Mouse (Mus musculus) Patski (cell line): Measurements from ENCODE around the gene Eif4b. TPM values are rescaled to one million over a fixed set of nuclear protein-coding genes. Genes with fewer than 3 reads are reported as not detected.

Experiments used
- ATAC-seq: fragments of 100-300 bp; one replicate; pipeline ENCODE4 v1.8.0; 2021
- CTCF ChIA-PET: fragments of 350-600 bp; sonication (Branson Sonifier 250); formaldehyde crosslinking; loops from one replicate; lab custom pipeline; 2022; ENCODE audit warnings: inconsistent platforms; lab: Charles Lee
- POLR2A ChIA-PET: fragments of 350-600 bp; sonication (Branson Sonifier 250); formaldehyde crosslinking; loops from one replicate; lab custom pipeline; 2022; ENCODE audit warnings: antibody characterized with exemption, inconsistent platforms; lab: Charles Lee
- DNase-seq: peaks from one replicate; pipeline ENCODE4 v3.0.0-alpha.2; 2011; ENCODE audit warnings: low read depth, low spot score
- H3K27me3 ChIP-seq: fragments of 371-371 bp; one replicate; pipeline ENCODE4 v1.5.1; 2021
- CTCF ChIP-seq: fragments of 100-300 bp; IDR thresholded peaks from one replicate; pipeline ENCODE4 v1.5.1; 2021
- in situ Hi-C: fragments of 300-500 bp; cut with MboI; formaldehyde crosslinking; loops from 3 replicates; pipeline ENCODE4 v1.11.1; 2018; ENCODE audit warnings: low pct_unique_long_range_greater_than_20kb, mixed read lengths
- polyA plus RNA-seq: library from polyadenylated mRNA; unstranded; gene quantifications from one replicate; pipeline ENCODE4 v1.2.3, GENCODE M21; 2021

Gene Eif4b
- polyA plus RNA-seq, 1 experiment from 2014 or later: 237 TPM

- ChIA-PET CTCF (interaction anchor here (1.2 to 3.5 kb wide), 5 partner anchors 9 to 132 kb away, joined by 3 to 19 read pairs (median 4); partner anchors contain the start of gene Tns2), POLR2A (no interaction called here)
- DNase-seq: no peak
- in situ Hi-C loops: no loop called here
- TF ChIP-seq CTCF: no peak
- no peak for ATAC-seq
- no peaks in the 10 kb centered on the region for H3K27me3 ChIP-seq
Observed at GRCm38 (mm10) chr15:102091688-102092087, 18.1 kb downstream of the Eif4b start.

- no peak for TF ChIP-seq CTCF
- H3K27me3 ChIP-seq: no peaks in the 10 kb centered on the region
- ChIA-PET POLR2A (no interaction called here), CTCF (interaction anchor here (1.6 to 3.5 kb wide), 5 partner anchors 8 to 27 kb away, joined by 4 to 19 read pairs (median 7); partner anchors contain the start of gene Tns2)
- in situ Hi-C loops: no loop called here
- ATAC-seq: no peak
- DNase-seq: no peak
Observed at GRCm38 (mm10) chr15:102092222-102092621, 18.6 kb downstream of the Eif4b start.

- no peaks in the 10 kb centered on the region for H3K27me3 ChIP-seq
- ChIA-PET CTCF (interaction anchor here (1.2 to 2.6 kb wide), 3 partner anchors 14 to 17 kb away, joined by 3 to 7 read pairs (median 6); no protein-coding TSS in a partner anchor), POLR2A (interaction anchor here (0.6 kb wide), 1 partner anchor 275 kb away, joined by 3 read pairs; no protein-coding TSS in a partner anchor)
- no peak for DNase-seq
- no peak for ATAC-seq
- no peak for TF ChIP-seq CTCF
- in situ Hi-C loops: no loop called here
Observed at GRCm38 (mm10) chr15:102094157-102094556, 20.6 kb downstream of the Eif4b start.

- no peak for DNase-seq
- ChIA-PET CTCF (interaction anchor here (1.5 to 2.6 kb wide), 2 partner anchors 13 to 14 kb away, joined by 6 to 7 read pairs; no protein-coding TSS in a partner anchor), POLR2A (interaction anchor here (0.6 to 1.1 kb wide), 2 partner anchors 12 to 205 kb away, joined by 3 read pairs; no protein-coding TSS in a partner anchor)
- ATAC-seq: no peak
- H3K27me3 ChIP-seq: no peaks in the 10 kb centered on the region
- no peak for TF ChIP-seq CTCF
- in situ Hi-C loops: no loop called here
Observed at GRCm38 (mm10) chr15:102094988-102095387, 21.4 kb downstream of the Eif4b start.

GRCm38 (mm10) chr15:102097147-102097915 is 23.8 kb downstream of the Eif4b start:
- ATAC-seq: no peak
- H3K27me3 ChIP-seq: no peaks in the 10 kb centered on the region
- ChIA-PET CTCF (interaction anchor here (1.1 to 2.6 kb wide), 4 partner anchors 10 to 49 kb away, joined by 3 to 12 read pairs (median 4); no protein-coding TSS in a partner anchor), POLR2A (no interaction called here)
- in situ Hi-C loops: no loop called here
- TF ChIP-seq CTCF: no peak
- DNase-seq: no peak

GRCm38 (mm10) chr15:102097991-102098555 is 24.5 kb downstream of the Eif4b start:
- in situ Hi-C loops: no loop called here
- no peak for TF ChIP-seq CTCF
- ATAC-seq: no peak
- CTCF ChIA-PET: interaction anchor here (1.1 to 2.6 kb wide), 5 partner anchors 10 to 48 kb away, joined by 3 to 12 read pairs (median 3); no protein-coding TSS in a partner anchor
- DNase-seq: no peak
- POLR2A ChIA-PET: no interaction called here
- no peaks in the 10 kb centered on the region for H3K27me3 ChIP-seq

- in situ Hi-C loops: no loop called here
- no peak for TF ChIP-seq CTCF
- H3K27me3 ChIP-seq: no peaks in the 10 kb centered on the region
- no peak for DNase-seq
- ChIA-PET POLR2A (interaction anchor here (1.1 kb wide), 1 partner anchor 58 kb away, joined by 4 read pairs; no protein-coding TSS in a partner anchor), CTCF (interaction anchor here (1.4 to 2.6 kb wide), 5 partner anchors 8 to 23 kb away, joined by 3 to 12 read pairs (median 6); no protein-coding TSS in a partner anchor)
- no peak for ATAC-seq
Observed at GRCm38 (mm10) chr15:102099260-102099659, 25.7 kb downstream of the Eif4b start.

- in situ Hi-C loops: no loop called here
- H3K27me3 ChIP-seq: no peaks in the 10 kb centered on the region
- CTCF ChIA-PET: interaction anchor here (1.0 to 2.6 kb wide), 12 partner anchors 8 to 55 kb away, joined by 3 to 12 read pairs (median 4); no protein-coding TSS in a partner anchor
- ATAC-seq: peak; percentile 0
- no peak for DNase-seq
- POLR2A ChIA-PET: interaction anchor here (1.1 kb wide), 1 partner anchor 57 kb away, joined by 4 read pairs; no protein-coding TSS in a partner anchor
- no peak for TF ChIP-seq CTCF
Observed at GRCm38 (mm10) chr15:102099771-102100160, 26.2 kb downstream of the Eif4b start.

- in situ Hi-C loops: no loop called here
- TF ChIP-seq CTCF: no peak
- ATAC-seq (peak; percentile 53), DNase-seq (no peak)
- ChIA-PET CTCF (interaction anchor here (0.7 to 2.6 kb wide), 14 partner anchors 7 to 116 kb away, joined by 3 to 12 read pairs (median 4); no protein-coding TSS in a partner anchor), POLR2A (interaction anchor here (0.8 to 1.0 kb wide), 2 partner anchors 20 to 25 kb away, joined by 3 read pairs; no protein-coding TSS in a partner anchor)
- H3K27me3 ChIP-seq: no peaks in the 10 kb centered on the region
Observed at GRCm38 (mm10) chr15:102100161-102100981, 26.8 kb downstream of the Eif4b start, which contains the start of gene Tns2. Gene Tns2 (plus strand): TSS chr15:102100413.
